Mouse (Mus musculus) embryonic facial prominence, embryonic 12.5 days (tissue): ENCODE measurements around the gene Scarb1. TPM values are rescaled to one million over a fixed set of nuclear protein-coding genes. Genes with fewer than 3 reads are reported as not detected.
A peak's percentile ranks its signal among the peaks of the same experiment; 100 is the strongest.

Experiments used
- ATAC-seq: fragments of 200-750 bp; cut with Nextera tagmentation; 2 replicates; pipeline ENCODE4 v1.8.0; 2017; ENCODE audit not compliant: insufficient number of reproducible peaks, insufficient read depth, low FRiP score, low TSS enrichment
- H3K27ac ChIP-seq: fragments of 300-500 bp; sonication (generic); 2 replicates; pipeline ENCODE4 v1.5.1; 2016; ENCODE audit warnings: mild to moderate bottlenecking
- H3K27me3 ChIP-seq: fragments of 300-500 bp; sonication (generic); 2 replicates; pipeline ENCODE4 v1.6.1; 2016; ENCODE audit warnings: mild to moderate bottlenecking, moderate library complexity
- H3K36me3 ChIP-seq: fragments of 300-500 bp; sonication (generic); 2 replicates; pipeline ENCODE4 v1.6.1; 2016; ENCODE audit warnings: mild to moderate bottlenecking
- H3K4me1 ChIP-seq: fragments of 300-500 bp; sonication (generic); 2 replicates; pipeline ENCODE4 v1.6.1; 2016
- H3K4me2 ChIP-seq: fragments of 300-500 bp; sonication (generic); replicated peaks from 2 replicates; pipeline ENCODE4 v1.6.1; 2016; ENCODE audit warnings: mild to moderate bottlenecking, moderate library complexity
- H3K4me3 ChIP-seq: fragments of 300-500 bp; sonication (generic); 2 replicates; pipeline ENCODE4 v1.5.1; 2016; ENCODE audit warnings: mild to moderate bottlenecking
- H3K9ac ChIP-seq: fragments of 300-500 bp; sonication (generic); 2 replicates; pipeline ENCODE4 v1.6.1; 2016; ENCODE audit warnings: mild to moderate bottlenecking, moderate library complexity
- H3K9me3 ChIP-seq: fragments of 300-500 bp; sonication (generic); 2 replicates; pipeline ENCODE4 v1.6.1; 2016; ENCODE audit warnings: mild to moderate bottlenecking, moderate library complexity
- WGBS: fragments of 180-500 bp; shearing (Covaris S2); methylation state at CpG from one replicate; pipeline ENCODE4 v1.1.7; 2016; 5-methylcytosine and 5-hydroxymethylcytosine counted together
- polyA plus RNA-seq: library from polyadenylated mRNA; unstranded; fragments of >200 nt; fragmentation: Nextera tagmentation; extraction: Ambion mirVana; gene quantifications from 2 replicates; pipeline ENCODE4 v1.2.1, GENCODE M21; 2016

Scarb1 gene
- polyA plus RNA-seq, 1 experiment from 2014 or later: 38.8 TPM

DNA sequence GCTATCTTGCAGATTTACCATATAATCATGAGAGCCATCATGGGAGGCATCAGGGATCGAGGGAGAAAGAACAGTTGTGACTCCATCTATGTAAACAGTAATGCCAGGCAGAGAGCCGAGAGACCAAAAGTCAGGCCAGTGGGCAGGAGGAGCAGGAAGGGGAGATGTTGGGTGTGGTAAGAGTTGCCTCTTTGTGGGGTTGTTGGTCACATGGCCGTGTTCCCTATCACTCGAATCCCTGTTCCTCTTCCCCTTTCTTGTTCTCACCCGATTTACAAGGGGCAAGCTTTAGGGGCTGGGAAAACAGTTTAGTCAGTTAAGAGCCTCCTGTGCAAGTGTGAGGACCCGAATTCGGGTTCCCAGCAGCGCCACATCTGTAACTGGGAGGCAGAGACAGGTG, 49.0 kb downstream of the Scarb1 start:
- Histone ChIP-seq H3K36me3 (peaks cover 25% of the 10 kb centered on the region), H3K9ac (no peak overlapping the region), H3K4me1 (peaks cover 3% of the 10 kb centered on the region; the same call in 1 of the 2 replicates), H3K27ac (no peak overlapping the region), H3K9me3 (no peaks in the 10 kb centered on the region; the same call in 1 of the 2 replicates), H3K27me3 (no peaks in the 10 kb centered on the region), H3K4me2 (no peak overlapping the region), H3K4me3 (no peak overlapping the region)
- no peak for ATAC-seq
- WGBS: 92% methylated on average over 8 of the region's 8 CpGs

DNA sequence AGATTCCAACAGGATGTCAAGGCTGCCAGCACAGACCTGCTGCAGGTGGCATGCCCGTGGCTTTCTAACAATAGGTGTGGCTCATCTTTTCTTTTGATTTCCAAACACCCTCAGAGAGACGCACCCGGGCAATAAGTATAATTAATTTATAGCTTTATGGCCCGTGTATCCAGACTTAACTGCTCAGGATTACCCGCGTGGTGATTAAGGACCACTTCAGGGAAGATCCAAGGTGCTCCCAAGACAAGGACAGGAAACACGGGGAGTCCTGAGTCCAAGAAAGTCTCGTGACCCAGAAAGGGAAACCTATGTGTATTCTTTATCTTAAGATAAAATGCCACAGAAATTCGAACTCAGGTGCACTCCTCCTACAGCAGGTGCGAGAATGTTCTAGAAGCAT, 49.5 kb downstream of the Scarb1 start:
- Histone ChIP-seq H3K4me1 (peaks cover 3% of the 10 kb centered on the region; the same call in 1 of the 2 replicates), H3K9ac (no peak overlapping the region), H3K4me2 (no peak overlapping the region), H3K4me3 (no peak overlapping the region), H3K27me3 (no peaks in the 10 kb centered on the region), H3K9me3 (no peaks in the 10 kb centered on the region; the same call in 1 of the 2 replicates), H3K27ac (no peak overlapping the region), H3K36me3 (peaks cover 23% of the 10 kb centered on the region)
- ATAC-seq: no peak
- 91% methylated on average over 10 of the region's 10 CpGs for WGBS

DNA sequence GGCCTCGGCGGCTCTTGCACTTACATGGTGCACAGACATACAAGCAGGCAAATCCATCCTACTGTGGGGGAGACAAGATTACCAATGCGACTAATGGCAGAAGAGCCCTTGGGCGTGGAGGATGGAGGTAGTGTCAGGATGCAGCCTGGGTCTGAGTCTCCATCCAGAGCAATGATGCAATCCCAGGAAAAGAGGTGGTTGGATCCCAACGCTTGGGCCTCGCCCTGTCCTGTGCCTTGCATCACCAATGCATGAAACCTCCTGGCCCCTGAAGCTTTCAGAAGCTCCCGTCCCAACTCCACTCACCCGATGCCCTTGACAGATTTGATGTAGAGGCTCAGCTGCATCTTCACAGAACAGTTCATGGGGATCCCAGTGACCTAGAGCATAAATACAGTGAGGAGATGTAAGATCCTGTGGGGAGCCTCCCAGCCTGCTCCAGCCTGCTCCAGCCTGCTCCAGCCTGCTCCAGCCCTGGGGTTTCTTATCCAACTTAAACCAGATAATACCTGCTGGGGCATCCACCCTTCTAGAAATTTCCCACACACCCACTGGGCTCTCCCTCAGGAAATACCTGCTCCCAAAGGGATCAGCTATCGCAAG, 53.7 kb downstream of the Scarb1 start:
- no peak overlapping the region for H3K27ac ChIP-seq
- peaks cover 6% of the 10 kb centered on the region for H3K4me1 ChIP-seq
- 92% methylated on average over 9 of the region's 9 CpGs for WGBS
- no peak overlapping the region for H3K4me2 ChIP-seq
- H3K4me3 ChIP-seq: no peak overlapping the region
- H3K27me3 ChIP-seq: no peaks in the 10 kb centered on the region
- H3K36me3 ChIP-seq: peaks cover 16% of the 10 kb centered on the region
- H3K9me3 ChIP-seq: no peaks in the 10 kb centered on the region
- ATAC-seq: no peak
- H3K9ac ChIP-seq: no peak overlapping the region

DNA sequence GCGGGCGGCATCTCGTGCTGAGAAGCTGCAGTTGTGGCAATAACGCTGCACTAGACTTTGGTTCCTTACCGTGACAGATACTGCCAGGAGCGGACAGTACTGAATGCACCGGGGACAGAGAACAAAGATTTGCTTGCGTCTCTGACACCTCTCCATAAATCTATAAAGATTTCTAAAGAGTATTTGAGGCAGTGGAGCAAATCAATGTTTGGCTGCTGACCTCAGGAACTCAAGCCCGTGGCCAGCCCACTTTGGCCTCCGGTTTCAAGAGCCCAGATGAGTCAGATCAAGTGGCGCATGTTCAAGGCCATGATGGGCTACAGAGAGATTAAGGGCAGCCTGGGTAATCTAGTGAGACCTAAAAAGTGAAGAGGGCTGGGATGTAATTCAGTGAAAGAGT, 54.8 kb downstream of the Scarb1 start:
- Histone ChIP-seq H3K27me3 (no peaks in the 10 kb centered on the region), H3K4me1 (peaks cover 6% of the 10 kb centered on the region), H3K9ac (no peak overlapping the region), H3K4me2 (no peak overlapping the region), H3K9me3 (no peaks in the 10 kb centered on the region), H3K27ac (no peak overlapping the region), H3K4me3 (no peak overlapping the region), H3K36me3 (peaks cover 12% of the 10 kb centered on the region)
- 93% methylated on average over 11 of the region's 11 CpGs for WGBS
- ATAC-seq: no peak

DNA sequence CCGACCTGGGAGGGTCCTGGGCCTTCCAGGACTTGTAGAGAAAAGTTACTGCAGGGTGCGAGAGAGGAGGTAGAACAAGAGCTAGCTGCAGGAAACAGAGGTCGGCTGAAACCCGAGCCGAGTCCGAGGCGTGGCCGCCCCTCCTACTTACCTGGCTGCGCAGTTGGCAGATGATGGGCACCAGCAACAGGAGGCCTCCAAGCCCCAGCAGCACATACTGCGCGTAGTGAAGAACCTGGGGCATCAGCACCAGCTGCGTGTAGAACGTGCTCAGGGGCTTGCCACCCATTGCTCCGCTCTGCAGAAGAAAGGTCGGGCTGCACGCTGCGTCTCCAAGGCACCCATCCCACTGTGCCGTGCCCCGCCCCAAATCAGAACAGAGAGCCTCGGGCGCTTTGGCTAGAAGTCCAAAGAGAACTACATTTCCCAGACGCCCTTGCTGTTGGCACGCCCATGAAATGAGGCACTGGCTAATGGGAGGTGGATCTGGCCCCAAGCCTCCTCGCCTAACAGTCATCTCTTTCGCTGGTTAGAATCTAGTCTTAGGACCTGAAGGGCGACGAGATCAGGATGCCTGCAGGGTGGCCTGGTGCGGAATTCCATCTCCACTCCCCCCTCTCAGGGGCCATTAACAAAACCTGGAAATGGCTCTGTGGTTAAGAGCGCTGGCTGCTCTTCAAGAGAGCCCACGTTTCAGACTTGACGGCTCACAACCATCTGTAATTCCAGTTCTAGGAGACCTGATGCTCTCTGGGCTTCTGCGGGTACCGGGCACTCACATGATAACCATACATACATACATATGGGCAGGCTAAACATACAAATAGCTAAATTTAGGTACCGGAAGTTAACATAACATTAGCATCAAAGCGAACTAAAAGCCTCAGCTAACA, 56.9 kb downstream of the Scarb1 start:
- peaks cover 16% of the 10 kb centered on the region for H3K4me1 ChIP-seq
- peak overlapping the region; percentile 38 for H3K4me3 ChIP-seq
- H3K36me3 ChIP-seq: peaks cover 12% of the 10 kb centered on the region
- H3K27ac ChIP-seq: peak overlapping the region; percentile 30; the same call in 1 of the 2 replicates
- no peaks in the 10 kb centered on the region for H3K27me3 ChIP-seq
- no peaks in the 10 kb centered on the region for H3K9me3 ChIP-seq
- H3K4me2 ChIP-seq: peak overlapping the region; percentile 53
- ATAC-seq: peak; percentile 79
- H3K9ac ChIP-seq: 0 out of 2 replicates have a peak overlapping the region, but pooled peaks have one; percentile 3
- 14% methylated on average over 35 of the region's 35 CpGs for whole genome bisulfite sequencing

DNA sequence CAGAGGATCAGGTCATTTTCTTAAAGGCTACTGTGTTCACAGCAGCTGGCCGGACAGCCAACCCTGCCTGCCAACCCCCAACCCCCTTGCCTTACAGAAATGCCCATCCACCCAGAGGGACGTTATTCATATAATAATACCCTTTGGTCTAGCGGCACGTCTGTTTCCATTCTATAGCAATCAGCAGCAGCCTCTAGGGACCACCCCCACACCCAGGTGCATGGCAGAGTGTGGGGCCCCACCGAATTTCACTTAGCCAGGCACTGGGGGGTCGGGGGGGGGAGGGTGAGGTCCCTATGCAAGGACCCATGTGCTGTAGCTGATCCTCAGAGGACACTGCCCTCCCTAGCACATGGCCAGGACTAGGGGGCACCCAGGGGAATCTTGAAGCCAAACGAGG, 61.7 kb downstream of the Scarb1 start:
- Histone ChIP-seq H3K36me3 (0 out of 2 replicates have a peak, but pooled peaks cover 9% of the 10 kb centered on the region), H3K4me1 (peaks cover 18% of the 10 kb centered on the region), H3K27ac (peak overlapping the region; percentile 50; the same call in 1 of the 2 replicates), H3K4me3 (no peak overlapping the region), H3K9ac (peak overlapping the region; percentile 19; the same call in 1 of the 2 replicates), H3K4me2 (no peak overlapping the region), H3K9me3 (no peaks in the 10 kb centered on the region), H3K27me3 (no peaks in the 10 kb centered on the region)
- no peak for ATAC-seq
- WGBS: 28% methylated on average over 7 of the region's 7 CpGs

DNA sequence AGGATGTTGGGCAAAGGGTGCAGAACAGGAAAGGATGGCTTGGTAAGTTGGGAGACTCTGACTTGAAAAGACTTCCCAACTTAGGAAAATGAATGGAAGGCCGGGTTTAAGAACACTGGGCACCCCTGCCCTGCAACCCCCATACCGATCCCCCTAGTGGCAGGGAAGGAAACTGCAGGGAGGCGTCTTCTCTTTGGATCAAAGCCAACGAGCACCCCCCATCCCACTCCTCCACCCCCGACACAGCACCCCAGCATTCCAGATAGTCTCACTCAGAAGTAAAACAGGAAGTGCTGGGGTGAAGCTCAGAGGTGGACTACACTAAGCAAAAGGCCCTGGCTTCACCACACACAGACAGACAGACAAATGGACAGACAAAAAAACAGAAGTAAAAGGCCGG, 62.6 kb downstream of the Scarb1 start:
- H3K4me1 ChIP-seq: peaks cover 15% of the 10 kb centered on the region
- no peak for ATAC-seq
- no peaks in the 10 kb centered on the region for H3K9me3 ChIP-seq
- H3K36me3 ChIP-seq: 0 out of 2 replicates have a peak, but pooled peaks cover 9% of the 10 kb centered on the region
- WGBS: 31% methylated on average over 6 of the region's 6 CpGs
- H3K9ac ChIP-seq: no peak overlapping the region
- H3K27me3 ChIP-seq: no peaks in the 10 kb centered on the region
- no peak overlapping the region for H3K4me3 ChIP-seq
- H3K27ac ChIP-seq: no peak overlapping the region
- no peak overlapping the region for H3K4me2 ChIP-seq

DNA sequence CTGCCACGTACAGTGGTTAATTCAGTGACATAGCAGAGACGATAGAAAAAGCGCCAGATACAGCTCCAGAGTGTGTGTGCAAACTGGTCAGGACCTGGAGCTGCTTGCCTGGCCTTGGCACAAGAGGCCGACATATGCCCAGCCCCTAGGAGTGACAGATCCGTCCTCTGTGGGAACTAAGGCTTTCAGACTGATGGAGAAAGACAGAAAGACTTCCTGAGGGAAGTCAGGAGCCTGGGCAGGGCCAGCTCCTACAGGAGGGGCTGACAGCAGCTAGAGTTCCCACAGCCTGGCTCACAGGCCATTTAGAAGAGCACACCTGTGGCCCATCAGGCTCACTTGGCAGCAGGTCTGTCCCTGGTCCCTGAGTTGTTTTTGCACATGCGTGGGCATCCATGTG, 63.6 kb downstream of the Scarb1 start:
- H3K9me3 ChIP-seq: no peaks in the 10 kb centered on the region
- H3K27ac ChIP-seq: no peak overlapping the region
- H3K36me3 ChIP-seq: 0 out of 2 replicates have a peak, but pooled peaks cover 6% of the 10 kb centered on the region
- no peak overlapping the region for H3K4me3 ChIP-seq
- H3K4me1 ChIP-seq: peaks cover 15% of the 10 kb centered on the region
- WGBS: 84% methylated on average over 6 of the region's 6 CpGs
- no peaks in the 10 kb centered on the region for H3K27me3 ChIP-seq
- no peak for ATAC-seq
- H3K4me2 ChIP-seq: no peak overlapping the region
- no peak overlapping the region for H3K9ac ChIP-seq

DNA sequence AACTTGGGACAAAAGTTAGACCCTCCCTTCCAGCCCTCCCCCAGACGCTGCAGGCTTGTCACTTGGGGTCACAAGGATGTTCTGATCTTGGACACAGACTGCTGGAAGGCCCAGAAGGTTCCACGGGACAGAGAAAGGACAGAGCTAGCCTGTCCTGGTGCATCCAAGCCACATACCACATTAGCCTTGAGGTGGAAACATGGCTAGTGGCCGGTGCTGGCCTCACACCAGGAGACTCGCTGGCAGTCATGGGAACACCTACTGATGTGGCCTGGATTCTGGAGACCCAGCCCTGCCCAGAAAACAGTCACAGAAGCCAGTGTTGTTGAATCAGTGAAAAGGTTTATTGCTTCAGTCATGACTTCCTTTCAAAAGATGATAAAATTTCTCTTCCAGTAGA, 64.1 kb downstream of the Scarb1 start:
- Histone ChIP-seq H3K27me3 (no peaks in the 10 kb centered on the region), H3K4me3 (no peak overlapping the region), H3K27ac (no peak overlapping the region), H3K4me1 (peaks cover 15% of the 10 kb centered on the region), H3K9ac (no peak overlapping the region), H3K9me3 (no peaks in the 10 kb centered on the region), H3K36me3 (0 out of 2 replicates have a peak, but pooled peaks cover 6% of the 10 kb centered on the region), H3K4me2 (no peak overlapping the region)
- ATAC-seq: no peak
- WGBS: 76% methylated on average over 4 of the region's 4 CpGs

DNA sequence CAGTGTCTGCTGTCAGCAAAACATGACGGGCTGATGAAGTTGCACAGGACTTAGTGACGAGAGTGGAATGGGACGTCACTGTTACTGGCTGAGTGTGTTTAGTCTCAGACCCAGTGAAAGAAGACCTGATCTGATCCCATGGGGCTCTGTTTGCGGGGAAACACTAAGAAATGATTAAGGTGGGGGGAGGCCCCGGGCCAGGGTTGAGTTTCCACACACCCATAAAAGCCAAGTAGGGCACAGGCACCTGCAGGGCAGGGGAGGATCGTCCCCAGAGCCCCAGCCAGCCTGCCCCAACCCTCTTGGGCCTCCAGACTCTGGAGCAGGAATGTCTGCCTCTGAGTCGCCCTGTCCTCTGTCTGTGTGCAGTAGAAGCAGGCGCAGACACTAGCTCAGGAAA, 65.6 kb downstream of the Scarb1 start:
- H3K27me3 ChIP-seq: no peaks in the 10 kb centered on the region
- H3K27ac ChIP-seq: no peak overlapping the region
- whole genome bisulfite sequencing: 64% methylated on average over 8 of the region's 8 CpGs
- H3K9me3 ChIP-seq: no peaks in the 10 kb centered on the region
- no peak for ATAC-seq
- H3K9ac ChIP-seq: no peak overlapping the region
- no peak overlapping the region for H3K4me2 ChIP-seq
- peaks cover 15% of the 10 kb centered on the region for H3K4me1 ChIP-seq
- H3K4me3 ChIP-seq: no peak overlapping the region
- H3K36me3 ChIP-seq: 0 out of 2 replicates have a peak, but pooled peaks cover 6% of the 10 kb centered on the region

DNA sequence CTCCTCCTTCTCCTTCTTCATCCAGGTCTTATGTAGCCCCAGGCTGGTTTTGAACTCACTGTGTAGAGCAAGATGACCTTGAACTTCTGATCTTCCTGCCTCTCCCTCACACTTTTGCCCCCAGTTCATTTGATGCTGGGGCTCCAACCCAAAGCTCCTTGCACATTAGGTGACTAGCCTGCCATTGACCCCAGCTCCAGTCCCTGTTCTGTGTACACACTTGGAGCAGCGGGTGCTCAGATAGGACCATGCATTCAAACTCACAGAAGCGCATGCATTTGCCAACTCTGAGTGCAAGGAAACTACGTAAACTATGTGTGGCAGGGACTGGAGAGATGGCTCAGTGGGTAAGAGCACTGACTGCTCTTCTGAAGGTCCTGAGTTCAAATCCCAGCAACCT, 66.1 kb downstream of the Scarb1 start:
- 90% methylated on average over 3 of the region's 3 CpGs for WGBS
- H3K36me3 ChIP-seq: 0 out of 2 replicates have a peak, but pooled peaks cover 6% of the 10 kb centered on the region
- no peak overlapping the region for H3K27ac ChIP-seq
- H3K27me3 ChIP-seq: no peaks in the 10 kb centered on the region
- H3K9me3 ChIP-seq: no peaks in the 10 kb centered on the region
- H3K4me3 ChIP-seq: no peak overlapping the region
- no peak overlapping the region for H3K4me2 ChIP-seq
- ATAC-seq: no peak
- peaks cover 10% of the 10 kb centered on the region for H3K4me1 ChIP-seq
- H3K9ac ChIP-seq: no peak overlapping the region

DNA sequence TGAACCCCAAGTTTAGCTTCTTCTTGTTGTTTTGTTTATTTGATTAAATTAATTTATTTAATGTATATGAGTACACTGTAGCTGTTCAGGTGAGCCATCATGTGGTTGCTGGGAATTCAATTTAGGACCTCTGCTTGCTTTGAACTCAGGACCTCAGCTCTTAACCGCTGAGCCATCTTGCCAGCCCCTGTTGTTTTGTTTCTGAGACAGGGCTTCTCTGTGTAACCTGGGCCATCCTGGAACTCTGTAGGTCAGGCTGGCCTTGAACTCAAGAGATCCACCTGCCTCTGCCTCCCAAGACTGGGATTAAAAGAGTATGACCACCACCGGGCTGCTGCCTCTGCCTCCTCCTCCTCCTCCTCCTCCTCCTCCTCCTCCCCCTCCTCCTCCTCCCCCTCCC, 66.7 kb downstream of the Scarb1 start:
- H3K27me3 ChIP-seq: no peaks in the 10 kb centered on the region
- H3K4me2 ChIP-seq: 0 out of 2 replicates have a peak overlapping the region, but pooled peaks have one; percentile 19
- WGBS: 70% methylated on average over 2 of the region's 2 CpGs
- H3K9me3 ChIP-seq: no peaks in the 10 kb centered on the region
- no peak overlapping the region for H3K27ac ChIP-seq
- H3K4me1 ChIP-seq: peaks cover 4% of the 10 kb centered on the region
- H3K4me3 ChIP-seq: no peak overlapping the region
- no peak overlapping the region for H3K9ac ChIP-seq
- H3K36me3 ChIP-seq: 0 out of 2 replicates have a peak, but pooled peaks cover 6% of the 10 kb centered on the region
- ATAC-seq: no peak
